Mouse (Mus musculus): ENCODE data around the gene Cdk11b. TPM values are rescaled to one million over a fixed set of nuclear protein-coding genes. Genes with fewer than 3 reads are reported as not detected.

Gene Cdk11b
- polyA plus RNA-seq, 1 experiment = 47.7 TPM

GRCm38 (mm10) chr4:155696261-155697255 lies 71.9 kb downstream of the Cdk11b start:
- peak overlapping the region; percentile 69 for H3K4me2 ChIP-seq (ENCODE audit: low read depth)

More at GRCm38 (mm10) chr4:155696261-155697255, 71.9 kb downstream of the Cdk11b start:
- no peaks in the 10 kb centered on the region for H3K79me2 ChIP-seq (ENCODE audit: control insufficient read depth, insufficient read depth)
- H3ac ChIP-seq (ENCODE audit: control insufficient read depth, insufficient read length) = no peak overlapping the region
- TF ChIP-seq POLR2A (IDR thresholded peaks at IDR 0.05; ENCODE audit: insufficient read length, low read depth) (no peak), POLR2AphosphoS2 (IDR thresholded peaks at IDR 0.05; ENCODE audit: insufficient read length, low read depth) (no peak), E2F4 (IDR thresholded peaks at IDR 0.05; ENCODE audit: insufficient read depth) (no peak), MAX (IDR thresholded peaks at IDR 0.05; ENCODE audit: low read depth) (no peak), SRF (IDR thresholded peaks at IDR 0.05; ENCODE audit: control insufficient read depth, insufficient read length, low read depth) (no peak), MYOG (IDR thresholded peaks at IDR 0.05; ENCODE audit: control insufficient read depth in 1 of 3, insufficient read depth in 1 of 3, insufficient read length in 2 of 3, low read depth in 2 of 3) (no peak), TCF3 (IDR thresholded peaks at IDR 0.05; ENCODE audit: insufficient read length, low read depth) (no peak), CEBPB (IDR thresholded peaks at IDR 0.05; ENCODE audit: insufficient read depth, poor library complexity, severe bottlenecking) (no peak), REST (IDR thresholded peaks at IDR 0.05; ENCODE audit: insufficient read depth, insufficient read length) (no peak), MYOD1 (IDR thresholded peaks at IDR 0.05; ENCODE audit: control insufficient read depth in 1 of 3, insufficient read length in 2 of 3, low read depth in 2 of 3) (no peak), TCF12 (IDR thresholded peaks at IDR 0.05; ENCODE audit: insufficient read depth, poor library complexity, severe bottlenecking) (no peak), USF1 (IDR thresholded peaks at IDR 0.05; ENCODE audit: low read depth) (no peak)
- no peaks in the 10 kb centered on the region for H3K27me3 ChIP-seq (ENCODE audit: control insufficient read depth, insufficient read depth, insufficient read length)
- no peak overlapping the region for H3K4me3 ChIP-seq
- no peaks in the 10 kb centered on the region for H3K36me3 ChIP-seq (ENCODE audit: control insufficient read depth, insufficient read depth)

Other genes starting within 250 kb of the Cdk11b start
- 0.10 TPM for gene Gabrd, start 226.7 kb upstream of the Cdk11b start, polyA plus RNA-seq (2012; fragmentation: generic; extraction: Trizol)
- gene Cfap74, start 215.7 kb upstream of the Cdk11b start, polyA plus RNA-seq (2012; fragmentation: generic; extraction: Trizol) = 0.22 TPM
- gene Tmem52, start 155.7 kb upstream of the Cdk11b start, polyA plus RNA-seq (2012; fragmentation: generic; extraction: Trizol) = not detected
- gene Gnb1, start 133.5 kb upstream of the Cdk11b start, polyA plus RNA-seq (2012; fragmentation: generic; extraction: Trizol) = 265 TPM
- 83.0 TPM for gene Nadk, start 62.5 kb upstream of the Cdk11b start, polyA plus RNA-seq (2012; fragmentation: generic; extraction: Trizol)
- 3.7 TPM for gene Slc35e2, start 23.4 kb upstream of the Cdk11b start, polyA plus RNA-seq (2012; fragmentation: generic; extraction: Trizol)
- not detected for gene Gm10563, start 20.6 kb downstream of the Cdk11b start, polyA plus RNA-seq (2012; fragmentation: generic; extraction: Trizol)
- gene Mmp23, start 28.5 kb downstream of the Cdk11b start, polyA plus RNA-seq (2012; fragmentation: generic; extraction: Trizol) = 1.8 TPM
- gene Mib2, start 44.3 kb downstream of the Cdk11b start, polyA plus RNA-seq (2012; fragmentation: generic; extraction: Trizol) = 106 TPM
- 8.3 TPM for gene Fndc10, start 69.5 kb downstream of the Cdk11b start, polyA plus RNA-seq (2012; fragmentation: generic; extraction: Trizol)
- gene Ssu72, start 79.9 kb downstream of the Cdk11b start, polyA plus RNA-seq (2012; fragmentation: generic; extraction: Trizol) = 105 TPM
- 1.2 TPM for gene Tmem240, start 109.9 kb downstream of the Cdk11b start, polyA plus RNA-seq (2012; fragmentation: generic; extraction: Trizol)
- 60.9 TPM for gene Atad3a, start 136.2 kb downstream of the Cdk11b start, polyA plus RNA-seq (2012; fragmentation: generic; extraction: Trizol)
- gene Vwa1, start 149.8 kb downstream of the Cdk11b start, polyA plus RNA-seq (2012; fragmentation: generic; extraction: Trizol) = 3.2 TPM
- 0.97 TPM for gene Tmem88b, start 161.0 kb downstream of the Cdk11b start, polyA plus RNA-seq (2012; fragmentation: generic; extraction: Trizol)
- gene Ankrd65, start 165.6 kb downstream of the Cdk11b start, polyA plus RNA-seq (2012; fragmentation: generic; extraction: Trizol) = not detected
- 132 TPM for gene Mrpl20, start 178.0 kb downstream of the Cdk11b start, polyA plus RNA-seq (2012; fragmentation: generic; extraction: Trizol)
- gene Ccnl2, start 187.6 kb downstream of the Cdk11b start, polyA plus RNA-seq (2012; fragmentation: generic; extraction: Trizol) = 24.7 TPM
- 152 TPM for gene Aurkaip1, start 206.4 kb downstream of the Cdk11b start, polyA plus RNA-seq (2012; fragmentation: generic; extraction: Trizol)
- gene Mxra8, start 214.8 kb downstream of the Cdk11b start, polyA plus RNA-seq (2012; fragmentation: generic; extraction: Trizol) = 87.5 TPM
- gene Dvl1, start 222.5 kb downstream of the Cdk11b start, polyA plus RNA-seq (2012; fragmentation: generic; extraction: Trizol) = 98.4 TPM
- 0.17 TPM for gene Tas1r3, start 238.5 kb downstream of the Cdk11b start, polyA plus RNA-seq (2012; fragmentation: generic; extraction: Trizol)
- gene Cptp, start 244.6 kb downstream of the Cdk11b start, polyA plus RNA-seq (2012; fragmentation: generic; extraction: Trizol) = 10.5 TPM
- 72.1 TPM for gene Ints11, start 244.7 kb downstream of the Cdk11b start, polyA plus RNA-seq (2012; fragmentation: generic; extraction: Trizol)

Data from myocyte (in vitro differentiated cells).